Mouse (Mus musculus) CD4-positive helper T cell, adult 2 months (primary cell): ENCODE results near the gene Clybl.

Experiments
- DNase-seq: peaks from one replicate; pipeline ENCODE4 v3.0.0-alpha.2; 2012; ENCODE audit warnings: low read depth, missing footprints, low spot score

Gene Clybl

GRCm38 (mm10) chr14:122300261-122300660 is 118.8 kb downstream of the Clybl start:
- DNase-seq, result no peak

- DNase-seq, result no peak
Measured at GRCm38 (mm10) chr14:122303821-122304220, 122.3 kb downstream of the Clybl start.

- DNase-seq, result no peak
Measured at GRCm38 (mm10) chr14:122305132-122305531, 123.6 kb downstream of the Clybl start.

- DNase-seq, result no peak
Measured at GRCm38 (mm10) chr14:122312415-122312814, 130.9 kb downstream of the Clybl start.

- no peak for DNase-seq
Measured at GRCm38 (mm10) chr14:122313328-122313727, 131.8 kb downstream of the Clybl start.

- DNase-seq, result no peak
Measured at GRCm38 (mm10) chr14:122315743-122316142, 134.2 kb downstream of the Clybl start.

- no peak for DNase-seq
Measured at GRCm38 (mm10) chr14:122322136-122322535, 140.6 kb downstream of the Clybl start.

- no peak for DNase-seq
Measured at GRCm38 (mm10) chr14:122323838-122324458, 142.4 kb downstream of the Clybl start.

GRCm38 (mm10) chr14:122330136-122330535 is 148.6 kb downstream of the Clybl start:
- DNase-seq, result no peak

GRCm38 (mm10) chr14:122330716-122331115 is 149.2 kb downstream of the Clybl start:
- DNase-seq, result no peak

GRCm38 (mm10) chr14:122331635-122332460 is 150.3 kb downstream of the Clybl start:
- no peak for DNase-seq

GRCm38 (mm10) chr14:122336957-122337356 is 155.5 kb downstream of the Clybl start:
- no peak for DNase-seq

- DNase-seq, result no peak
Measured at GRCm38 (mm10) chr14:122338784-122339183, 157.3 kb downstream of the Clybl start.

- no peak for DNase-seq
Measured at GRCm38 (mm10) chr14:122340141-122340540, 158.6 kb downstream of the Clybl start.

GRCm38 (mm10) chr14:122341591-122342360 is 160.3 kb downstream of the Clybl start:
- DNase-seq, result no peak

GRCm38 (mm10) chr14:122344272-122345224 is 163.0 kb downstream of the Clybl start:
- DNase-seq, result no peak

GRCm38 (mm10) chr14:122348069-122348468 is 166.6 kb downstream of the Clybl start:
- DNase-seq, result no peak

GRCm38 (mm10) chr14:122349326-122349725 is 167.8 kb downstream of the Clybl start:
- no peak for DNase-seq

- DNase-seq, result no peak
Measured at GRCm38 (mm10) chr14:122349761-122350160, 168.3 kb downstream of the Clybl start.

- DNase-seq, result no peak
Measured at GRCm38 (mm10) chr14:122350766-122351165, 169.3 kb downstream of the Clybl start.

GRCm38 (mm10) chr14:122357316-122357715 is 175.8 kb downstream of the Clybl start:
- DNase-seq, result no peak
